Comparison of ENCODE assay signal across 14 mouse cellular contexts in genomic region chr5:120206313-120206943, GRCm38 (mm10).
DNase-seq lines count a peak whose midpoint lies in the region; ATAC-seq and TF ChIP-seq lines count a peak whose summit lies in the region.
"Had no signal": no experiment of that assay in that cellular context is flagged by ENCODE, and none has a peak within 500 bp of the region (broad histone marks: within the 10 kb centered on the region; RNA-seq: fewer than 3 reads in every experiment).

No protein-coding gene starts in this region.

- no peak overlapping the region for H3K4me3 ChIP-seq in forebrain, embryonic 13.5 days
- no peak overlapping the region for H3K4me3 ChIP-seq in hindbrain, embryonic 15.5 days
- no peak overlapping the region for H3K4me3 ChIP-seq in midbrain, embryonic 16.5 days (ENCODE audit: low read depth, low read length)
- H3K4me3 ChIP-seq in heart, embryonic 10.5 days = no peak overlapping the region
- H3K4me3 ChIP-seq: gastrocnemius, adult 2 months; lung, embryonic 15.5 days had no signal

- H3K9me3 ChIP-seq in forebrain, embryonic 13.5 days (replicated peaks) = no peaks in the 10 kb centered on the region
- H3K9me3 ChIP-seq in hindbrain, embryonic 15.5 days = no peaks in the 10 kb centered on the region
- H3K9me3 ChIP-seq in midbrain, embryonic 16.5 days (replicated peaks; ENCODE audit: control insufficient read depth, low read length, poor library complexity, severe bottlenecking) = no peaks in the 10 kb centered on the region
- no peaks in the 10 kb centered on the region for H3K9me3 ChIP-seq in heart, embryonic 10.5 days
- H3K9me3 ChIP-seq: lung, embryonic 15.5 days had no signal

- 22% methylated on average over 12 of the region's 12 CpGs for WGBS in forebrain, embryonic 13.5 days
- WGBS in hindbrain, embryonic 15.5 days = 28% methylated on average over 12 of the region's 12 CpGs
- 20% methylated on average over 12 of the region's 12 CpGs for WGBS in midbrain, embryonic 16.5 days
- WGBS in heart, embryonic 10.5 days = 67% methylated on average over 12 of the region's 12 CpGs

- peaks cover 13% of the 10 kb centered on the region for H3K27me3 ChIP-seq in forebrain, embryonic 13.5 days
- H3K27me3 ChIP-seq in hindbrain, embryonic 15.5 days = no peaks in the 10 kb centered on the region
- no peaks in the 10 kb centered on the region for H3K27me3 ChIP-seq in midbrain, embryonic 16.5 days (ENCODE audit: control insufficient read depth, insufficient read depth, low read depth, low read length)
- peaks cover 68% of the 10 kb centered on the region for H3K27me3 ChIP-seq in heart, embryonic 10.5 days (ENCODE audit: insufficient read depth, poor library complexity, severe bottlenecking)

- peak overlapping the region; percentile 74 for H3K27ac ChIP-seq in forebrain, embryonic 13.5 days
- H3K27ac ChIP-seq in hindbrain, embryonic 15.5 days (replicated peaks) = peak overlapping the region; percentile 65
- peak overlapping the region; percentile 54; the same call in 1 of the 2 replicates for H3K27ac ChIP-seq in midbrain, embryonic 16.5 days (ENCODE audit: low read length)
- H3K27ac ChIP-seq in heart, embryonic 10.5 days = no peak overlapping the region
- H3K27ac ChIP-seq: gastrocnemius, adult 2 months; lung, embryonic 15.5 days had no signal

- H3K36me3 ChIP-seq in forebrain, embryonic 13.5 days (ENCODE audit: poor library complexity, severe bottlenecking) = no peaks in the 10 kb centered on the region
- H3K36me3 ChIP-seq in hindbrain, embryonic 15.5 days = no peaks in the 10 kb centered on the region
- H3K36me3 ChIP-seq in midbrain, embryonic 16.5 days (ENCODE audit: control insufficient read depth, insufficient read depth, low read length) = no peaks in the 10 kb centered on the region
- no peaks in the 10 kb centered on the region for H3K36me3 ChIP-seq in heart, embryonic 10.5 days
- H3K36me3 ChIP-seq: lung, embryonic 15.5 days had no signal

- no peak for TF ChIP-seq CTCF in brain, embryonic 14.5 days (IDR thresholded peaks at IDR 0.05; ENCODE audit: borderline replicate concordance, extremely low read depth, insufficient read depth, insufficient read length)

- ATAC-seq in forebrain, embryonic 13.5 days = peak; percentile 72
- ATAC-seq in hindbrain, embryonic 15.5 days (ENCODE audit: low FRiP score, low read depth) = 0 out of 2 replicates have a peak, but pooled peaks have one; percentile 36
- peak; percentile 64 for ATAC-seq in midbrain, embryonic 16.5 days

- peak; percentile 91 for DNase-seq in brain, embryonic 14.5 days (ENCODE audit: low read depth)
- no peak for DNase-seq in kidney, postnatal 36 days
- DNase-seq in heart, embryonic 10.5 days (ENCODE audit: low spot score) = no peak
- no peak for DNase-seq in layer of hippocampus, postnatal 36 days
- DNase-seq: cerebellum, adult 11 months; gastrocnemius, adult 2 months; heart, postnatal 36 days; kidney, adult 8-10 months; right cerebral cortex, postnatal 25 days; thymus, adult 2 months had no signal

- peaks cover 50% of the 10 kb centered on the region for H3K4me1 ChIP-seq in forebrain, embryonic 13.5 days
- H3K4me1 ChIP-seq in hindbrain, embryonic 15.5 days (replicated peaks) = peaks cover 48% of the 10 kb centered on the region
- H3K4me1 ChIP-seq in midbrain, embryonic 16.5 days (ENCODE audit: control insufficient read depth, insufficient read depth, low read length) = peaks cover 26% of the 10 kb centered on the region
- peaks cover 28% of the 10 kb centered on the region for H3K4me1 ChIP-seq in heart, embryonic 10.5 days

- no peak for TF ChIP-seq POLR2A in brain, embryonic 14.5 days (IDR thresholded peaks at IDR 0.05; ENCODE audit: borderline replicate concordance, extremely low read depth, insufficient read depth, insufficient read length, poor library complexity, severe bottlenecking)

- peak overlapping the region; percentile 34; the same call in 1 of the 2 replicates for H3K9ac ChIP-seq in forebrain, embryonic 13.5 days
- peak overlapping the region; percentile 12; the same call in 1 of the 2 replicates for H3K9ac ChIP-seq in hindbrain, embryonic 15.5 days
- H3K9ac ChIP-seq in midbrain, embryonic 16.5 days (ENCODE audit: low read depth, low read length) = peak overlapping the region; percentile 13; the same call in 1 of the 2 replicates
- H3K9ac ChIP-seq: lung, embryonic 15.5 days had no signal

- peak overlapping the region; percentile 16; the same call in 1 of the 2 replicates for H3K4me2 ChIP-seq in forebrain, embryonic 13.5 days
- H3K4me2 ChIP-seq in hindbrain, embryonic 15.5 days = no peak overlapping the region
- peak overlapping the region; percentile 31; the same call in 1 of the 2 replicates for H3K4me2 ChIP-seq in midbrain, embryonic 16.5 days (ENCODE audit: low read length)
- H3K4me2 ChIP-seq: lung, embryonic 15.5 days had no signal
